Mouse (Mus musculus): ENCODE data around the gene Gm4788.
"Not testable (repeated sequence)": the region's sequence is repeated elsewhere in the genome, so short reads cannot be mapped to it uniquely, and the experiment has no call there.

- not testable (repeated sequence) for TF ChIP-seq CTCF (IDR thresholded peaks at IDR 0.05; ENCODE audit: borderline replicate concordance, extremely low read depth, insufficient read depth, insufficient read length); POLR2A (IDR thresholded peaks at IDR 0.05; ENCODE audit: borderline replicate concordance, extremely low read depth, insufficient read depth, insufficient read length, poor library complexity, severe bottlenecking)
These were observed 131.1 kb downstream of the Gm4788 start for GRCm38 (mm10) chr1:139649921-139650320.
